Mouse (Mus musculus) MEL-GATA-1-ER (cell line): ENCODE data around the gene Arhgef10l.

Source experiments
- DNase-seq: peaks from one replicate; pipeline ENCODE4 v3.0.0-alpha.2; 2012; ENCODE audit warnings: low read depth; ENCODE audit errors: extremely low read depth

Arhgef10l gene

DNA sequence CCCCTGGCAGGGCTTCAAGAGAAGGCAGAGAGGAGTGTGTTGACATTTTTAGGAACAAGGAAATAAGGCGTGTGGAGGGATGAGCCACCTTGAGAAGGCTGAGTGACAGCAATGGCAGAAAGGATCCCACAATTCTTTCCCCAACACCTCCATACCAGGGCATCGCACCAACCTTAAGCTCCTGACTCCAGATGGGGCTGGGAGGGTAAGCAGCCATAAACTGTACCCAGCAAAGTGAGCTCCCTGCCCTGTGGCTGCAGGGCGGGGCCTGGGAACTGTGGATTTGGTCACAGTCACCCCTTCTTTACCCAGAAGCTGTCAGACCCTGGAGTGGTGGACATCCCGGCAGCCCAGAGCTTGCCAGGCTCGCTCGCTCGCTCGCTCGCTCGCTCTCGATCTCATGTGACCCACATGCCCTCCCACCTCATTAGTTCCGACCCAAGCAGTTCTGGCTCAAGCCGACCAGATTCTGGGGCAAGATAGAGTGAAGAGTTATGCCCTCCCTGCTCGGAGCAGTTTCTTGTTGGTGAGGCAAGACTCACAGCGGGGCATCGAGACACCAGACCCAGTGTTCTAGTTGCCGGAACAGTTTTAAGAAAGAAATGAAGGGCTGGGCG is 4.3 kb downstream of the Arhgef10l start:
- no peak for DNase-seq

DNA sequence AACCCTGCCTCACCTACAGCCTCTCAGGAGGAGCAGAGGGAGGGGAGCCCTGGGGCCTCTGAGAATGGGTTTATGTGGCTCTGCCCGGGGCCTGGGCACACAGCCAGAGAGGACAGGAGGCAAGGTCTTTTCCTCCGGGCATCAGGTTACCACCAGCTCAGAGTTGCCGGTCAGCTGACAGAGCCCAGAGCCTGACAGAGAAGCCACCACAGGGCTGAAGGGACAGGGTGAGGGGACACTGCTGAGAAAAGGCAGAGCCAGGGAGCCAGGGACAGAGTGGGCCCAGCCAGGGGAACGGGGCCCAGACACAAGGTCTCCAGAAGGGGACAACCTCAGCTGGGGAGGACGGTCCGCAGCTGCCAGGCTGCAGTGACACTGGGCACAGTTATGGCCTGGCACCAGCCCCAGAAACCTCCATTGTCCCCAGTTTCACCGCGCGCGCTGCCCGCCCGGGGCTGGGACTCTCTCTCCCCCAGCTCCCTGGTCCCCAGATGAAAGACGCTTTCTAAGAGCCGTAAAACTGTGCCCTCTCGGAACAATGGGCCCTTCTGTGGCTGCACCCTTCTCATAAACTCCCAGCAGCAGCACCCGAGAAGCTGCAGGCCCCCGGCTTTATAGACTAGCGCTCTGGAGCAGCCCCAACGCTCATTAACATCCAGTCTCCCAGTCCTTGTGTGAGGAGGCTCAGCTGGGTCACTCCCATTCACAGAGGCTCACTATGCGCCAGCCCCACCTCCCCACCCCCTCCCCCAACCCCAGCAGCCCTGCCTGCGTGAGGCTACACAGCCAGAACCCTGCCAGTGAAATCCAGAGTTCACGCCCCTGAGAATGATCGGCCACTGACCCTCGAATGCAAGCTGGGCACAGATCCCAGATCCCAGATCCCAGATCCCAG is 7.9 kb downstream of the Arhgef10l start:
- DNase-seq: no peak

DNA sequence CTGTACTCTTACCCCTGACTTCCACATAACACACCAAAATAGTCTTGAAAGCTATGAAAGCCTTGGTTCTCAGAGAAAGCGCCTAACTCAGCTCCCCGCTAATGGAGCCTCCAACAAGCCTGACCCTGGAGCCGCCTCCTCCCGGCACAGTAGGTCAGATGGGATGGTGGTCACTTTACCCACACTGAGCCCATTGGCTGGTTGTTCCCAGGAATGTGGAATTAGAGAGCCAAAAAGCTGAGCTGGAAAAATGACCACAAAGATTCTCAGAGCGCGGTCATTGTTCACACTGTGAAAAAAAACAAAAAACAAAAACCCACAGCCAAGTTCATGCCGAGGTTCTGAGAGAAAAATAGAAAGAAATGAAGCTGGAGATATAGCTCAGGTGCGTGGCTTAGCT is 9.3 kb downstream of the Arhgef10l start:
- DNase-seq: no peak

DNA sequence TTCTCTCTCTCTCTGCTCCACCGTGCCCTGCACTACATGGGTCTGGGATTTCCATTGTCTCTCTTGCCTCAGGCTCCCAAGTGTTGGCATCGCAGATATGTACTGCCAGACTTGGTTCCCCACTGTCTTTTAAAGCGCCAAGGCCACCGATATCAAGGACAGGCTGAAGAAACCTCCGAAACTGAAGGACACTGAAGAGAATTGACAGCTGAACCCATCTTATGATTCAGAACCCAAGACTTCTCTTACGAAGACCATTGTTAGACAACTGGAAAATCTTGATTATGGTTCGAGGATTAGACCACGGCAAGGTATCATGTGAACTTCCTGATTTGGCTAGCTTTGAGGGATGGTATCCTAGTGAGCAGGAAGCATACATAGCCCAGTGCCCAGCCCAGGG is 11.0 kb downstream of the Arhgef10l start:
- no peak for DNase-seq

DNA sequence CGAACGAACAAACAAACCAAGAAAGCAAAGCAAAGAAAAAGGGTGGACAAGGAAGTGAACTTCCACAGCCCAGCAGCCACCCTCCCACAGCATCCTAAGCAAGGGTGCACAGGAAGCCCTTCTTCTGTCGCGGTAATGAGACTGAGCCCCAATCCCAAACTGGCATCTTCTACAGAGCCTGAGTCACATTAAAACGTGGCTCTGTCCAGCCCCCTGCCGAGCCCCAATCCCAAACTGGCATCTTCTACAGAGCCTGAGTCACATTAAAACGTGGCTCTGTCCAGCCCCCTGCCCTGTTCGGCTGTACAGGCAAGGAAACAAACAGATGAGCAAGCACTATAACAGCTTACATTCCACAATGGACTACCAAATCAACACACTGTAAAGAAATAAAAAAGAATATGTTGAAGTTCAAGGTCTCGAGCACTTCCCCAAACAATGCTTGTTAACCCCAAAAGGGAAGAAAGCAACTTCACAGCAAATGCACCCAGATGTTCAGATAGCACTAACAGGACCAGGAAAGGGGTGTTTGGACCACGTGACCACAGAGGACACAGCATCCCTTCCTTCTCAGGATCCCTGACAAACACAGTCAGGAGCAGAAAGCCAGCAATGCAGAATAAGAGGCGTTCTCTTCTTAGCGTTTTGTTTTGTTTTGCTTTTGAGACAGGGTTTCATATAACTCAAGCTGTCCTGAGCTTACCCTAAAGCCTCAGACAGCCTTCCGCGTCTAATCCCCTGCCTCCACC is 11.8 kb downstream of the Arhgef10l start:
- no peak for DNase-seq

DNA sequence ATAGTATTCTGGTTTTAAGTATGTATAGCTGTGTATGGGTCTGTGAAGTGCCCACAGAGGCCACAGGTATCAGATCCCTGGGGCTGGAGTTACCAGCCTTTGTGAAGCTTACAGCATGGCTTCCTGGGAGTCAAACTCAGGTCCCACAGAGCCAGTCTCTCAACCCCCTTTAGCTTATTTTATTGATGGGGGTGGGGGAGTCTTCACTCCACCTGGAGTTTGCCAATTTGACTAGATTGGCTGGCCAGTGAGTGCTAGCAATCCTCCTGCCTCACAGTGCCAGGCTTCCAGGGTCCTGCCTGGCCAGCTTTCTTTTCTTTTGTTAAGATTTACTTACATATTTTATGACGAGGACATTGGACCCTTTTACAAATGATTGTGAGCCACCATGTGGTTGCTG is 16.1 kb downstream of the Arhgef10l start:
- no peak for DNase-seq

DNA sequence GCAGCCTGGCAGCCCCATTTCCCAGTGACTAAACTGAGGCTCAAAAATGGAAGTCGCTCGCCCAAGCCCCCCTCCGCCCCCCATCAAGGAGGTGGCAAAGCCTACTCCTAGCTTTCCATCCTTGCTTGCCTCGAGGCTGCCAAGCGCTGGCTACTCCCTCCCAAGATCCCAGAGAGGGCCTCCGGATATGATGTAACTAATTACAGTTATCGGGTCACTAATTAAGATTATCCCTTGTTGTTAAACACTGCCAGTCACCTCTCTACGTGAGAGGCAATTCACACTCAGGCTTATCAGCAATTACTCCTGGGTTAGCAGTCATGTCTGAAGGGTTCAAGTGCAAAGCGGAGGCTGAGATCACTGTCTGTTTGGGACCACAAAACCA is 16.6 kb downstream of the Arhgef10l start:
- no peak for DNase-seq

DNA sequence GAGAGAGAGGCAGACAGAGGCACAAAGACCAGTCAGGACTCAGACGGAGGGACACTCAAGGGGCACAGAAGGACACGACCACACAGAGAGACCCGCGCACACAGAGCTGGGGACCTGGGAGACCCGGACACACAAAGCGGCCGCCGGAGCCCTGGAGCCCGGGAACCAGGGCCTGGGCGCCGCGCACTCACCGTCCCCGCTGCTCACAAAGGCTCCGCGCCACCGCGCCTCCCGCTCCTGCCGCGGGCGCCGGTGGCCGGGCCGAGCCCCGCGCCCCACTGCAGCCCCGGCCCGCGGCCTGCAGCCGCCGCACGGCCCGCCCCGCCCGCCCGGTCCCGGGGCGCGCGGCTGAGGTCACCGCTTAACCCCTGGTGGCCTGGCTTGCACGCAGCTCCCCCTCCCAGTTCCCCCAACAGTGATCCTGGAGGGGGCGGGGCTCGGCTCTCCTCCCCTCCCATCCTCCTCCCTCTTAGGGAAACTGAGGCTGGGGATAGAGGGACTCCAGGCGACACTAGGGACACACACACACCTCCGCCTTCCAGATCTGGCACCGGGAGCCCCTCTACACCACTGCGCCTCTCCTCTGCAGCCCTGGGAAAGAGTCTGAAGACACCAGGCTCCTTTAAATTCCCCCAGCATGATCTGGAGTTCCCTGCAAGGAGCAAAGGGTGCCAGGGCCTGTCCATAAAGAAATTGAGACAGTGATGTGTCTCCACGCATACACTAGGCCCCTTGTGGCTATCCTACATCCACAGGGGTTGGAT is 17.2 kb downstream of the Arhgef10l start:
- DNase-seq: no peak

DNA sequence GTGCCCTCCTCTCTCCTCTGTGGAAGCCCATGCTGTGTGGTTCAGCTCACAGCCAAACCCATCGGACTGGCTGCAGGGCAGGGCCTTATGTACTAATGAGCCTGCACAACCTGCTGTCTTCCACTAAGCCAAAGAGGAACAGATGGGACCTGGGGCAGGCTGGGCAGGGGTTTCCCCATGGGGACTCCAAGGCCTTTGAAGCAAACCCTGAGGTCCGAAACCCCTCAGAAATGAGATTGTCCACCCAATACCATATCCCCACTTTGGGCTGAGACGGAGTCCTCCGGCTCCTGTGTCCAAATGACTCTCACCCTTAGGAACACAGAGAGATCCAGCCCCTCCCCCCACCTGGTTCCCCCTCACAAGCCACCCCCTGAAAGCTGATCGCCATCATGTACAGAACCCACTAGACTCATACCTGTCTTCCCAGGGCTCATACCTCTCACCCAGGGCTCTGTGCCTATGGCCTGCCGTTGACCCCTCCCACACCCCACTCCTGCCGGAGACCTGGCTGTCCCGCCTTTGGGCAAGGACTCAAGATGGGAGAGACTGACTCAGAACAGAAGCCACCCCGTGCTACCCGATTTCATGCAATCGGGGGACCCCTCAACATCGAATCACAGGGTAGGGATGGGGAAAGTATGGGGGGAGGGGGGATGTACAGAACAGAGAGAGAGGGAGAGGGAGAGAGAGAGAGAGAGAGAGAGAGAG is 17.9 kb downstream of the Arhgef10l start:
- DNase-seq: no peak

DNA sequence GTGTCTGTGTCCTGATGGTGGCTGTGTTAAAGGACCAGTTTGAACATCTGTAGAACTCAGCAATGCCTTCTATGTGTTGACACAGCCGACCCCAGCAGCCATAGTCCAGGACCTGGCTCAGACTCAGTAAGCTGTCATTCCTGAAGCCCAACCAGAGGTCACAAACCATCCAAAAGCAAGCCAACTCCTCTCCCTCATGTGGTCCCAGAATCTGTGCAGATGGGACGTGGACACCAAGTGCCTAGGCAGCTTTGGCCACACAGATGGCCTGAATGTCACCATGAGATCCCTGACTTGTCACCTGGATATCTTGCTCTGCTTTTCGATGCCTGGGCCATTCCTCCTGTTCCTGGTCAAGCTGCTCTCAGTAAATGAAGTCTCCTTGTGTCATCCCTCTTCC is 20.2 kb downstream of the Arhgef10l start:
- DNase-seq: no peak

DNA sequence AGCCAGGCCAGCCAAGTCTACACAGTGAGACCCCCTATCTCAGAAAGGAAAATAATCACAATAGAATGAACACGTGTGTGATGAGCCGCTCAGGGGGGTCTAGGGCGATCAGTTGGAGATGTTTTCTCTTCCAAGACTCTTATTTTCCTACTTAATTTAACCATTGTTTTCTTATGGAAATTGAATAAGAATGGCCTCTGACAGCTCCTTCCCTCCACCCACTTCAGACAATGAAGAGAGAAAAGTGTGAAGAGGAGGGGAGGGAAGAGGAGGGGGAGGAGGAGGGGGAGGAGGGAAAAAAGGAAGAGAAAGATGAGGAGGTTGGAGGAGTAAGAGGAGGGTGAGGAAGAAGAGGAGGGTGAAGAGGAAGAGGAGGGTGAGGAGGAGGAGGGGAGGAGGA is 21.1 kb downstream of the Arhgef10l start:
- no peak for DNase-seq

DNA sequence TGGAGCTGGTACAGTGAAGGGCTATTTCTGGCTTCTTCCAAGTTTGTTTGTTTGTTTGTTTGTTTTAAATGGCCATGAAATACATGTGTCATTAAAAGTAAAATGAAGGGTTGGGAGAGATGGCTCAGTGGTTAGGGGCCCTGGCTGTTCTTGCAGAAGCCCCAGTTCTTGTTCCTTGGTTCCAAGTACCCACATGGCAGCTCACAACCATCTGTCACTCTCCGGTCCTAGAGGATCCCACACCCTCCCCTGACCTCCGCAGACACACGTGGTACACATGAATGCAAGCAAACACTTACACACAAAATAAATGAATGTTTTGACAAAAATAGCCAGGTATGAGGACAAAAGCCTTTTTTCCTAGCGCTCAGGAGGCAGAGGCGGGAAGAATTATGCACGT is 21.5 kb downstream of the Arhgef10l start:
- no peak for DNase-seq

DNA sequence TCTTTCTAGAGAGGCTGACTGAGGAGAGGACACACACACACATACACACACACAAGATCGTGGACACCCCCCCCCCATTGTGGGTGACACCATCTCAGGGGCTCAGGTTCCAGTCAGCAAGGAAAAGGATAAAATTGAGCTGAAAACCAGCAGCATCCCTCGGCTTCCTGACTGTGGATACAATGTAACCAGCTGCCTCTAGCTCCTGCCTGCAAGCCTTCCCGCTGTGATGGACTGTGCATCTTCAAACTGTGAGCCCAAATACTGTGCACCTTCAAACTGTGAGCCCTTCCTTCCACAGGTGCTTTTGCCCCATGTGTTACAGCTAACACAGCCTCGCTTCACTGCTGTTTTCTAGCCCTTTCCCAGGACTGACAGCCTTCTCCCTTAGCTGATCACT is 23.4 kb downstream of the Arhgef10l start:
- DNase-seq: no peak

DNA sequence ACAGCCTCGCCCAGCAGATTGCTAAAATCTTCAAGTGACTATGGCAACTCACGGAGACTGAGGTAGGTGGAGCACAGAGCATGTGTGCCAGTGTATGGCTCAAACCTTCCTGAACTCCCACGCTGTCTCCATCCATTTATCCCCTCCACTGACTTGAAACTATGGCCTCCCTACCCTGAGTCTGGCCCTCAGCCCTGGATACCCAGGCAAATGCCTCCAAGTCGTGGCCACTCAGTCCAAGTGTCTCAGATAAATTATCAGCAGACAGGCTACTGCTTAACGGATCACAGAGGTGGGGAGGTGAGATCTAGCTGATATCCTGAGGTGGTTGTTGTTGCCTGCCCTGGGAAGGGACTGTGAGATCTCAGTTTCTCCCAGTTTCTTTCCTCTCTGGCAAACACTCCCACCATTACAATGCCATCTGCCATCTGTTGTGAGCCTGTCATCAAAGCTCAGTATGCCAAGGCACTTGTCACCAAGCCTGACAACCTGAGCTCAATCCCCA is 24.3 kb downstream of the Arhgef10l start:
- no peak for DNase-seq

DNA sequence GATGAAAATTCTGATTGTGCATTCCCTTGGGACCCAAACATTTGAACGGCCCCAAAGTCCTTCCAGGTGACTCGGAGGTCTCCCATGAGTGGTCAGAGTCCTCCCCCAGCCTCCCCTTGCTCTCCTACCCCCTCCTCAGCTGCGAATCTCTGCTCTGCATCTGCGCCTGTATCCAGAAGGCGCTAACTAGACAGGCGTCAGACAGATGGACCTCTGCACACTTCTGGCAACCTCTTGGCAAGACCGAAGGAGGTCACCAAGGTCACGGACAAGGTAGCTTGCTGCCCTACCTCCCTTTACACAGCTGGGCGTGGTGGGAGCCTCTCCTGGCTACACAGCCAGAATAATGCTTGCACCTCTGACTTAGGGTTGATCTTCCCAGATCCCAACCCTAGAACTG is 25.1 kb downstream of the Arhgef10l start:
- no peak for DNase-seq

DNA sequence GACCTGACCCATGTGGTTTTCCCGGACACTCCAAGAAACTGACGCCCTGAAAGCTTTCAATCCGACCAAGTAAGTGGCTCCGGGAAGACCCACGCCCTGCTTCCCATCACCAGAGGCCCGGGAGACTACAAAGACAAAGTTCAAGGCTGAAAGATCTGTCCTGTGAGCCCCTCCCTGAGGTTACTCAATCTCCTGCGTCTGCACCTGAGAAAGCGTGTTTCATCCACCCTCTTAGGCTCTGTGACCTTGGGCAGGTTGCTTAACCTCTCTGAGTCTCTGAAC is 25.6 kb downstream of the Arhgef10l start:
- no peak for DNase-seq

DNA sequence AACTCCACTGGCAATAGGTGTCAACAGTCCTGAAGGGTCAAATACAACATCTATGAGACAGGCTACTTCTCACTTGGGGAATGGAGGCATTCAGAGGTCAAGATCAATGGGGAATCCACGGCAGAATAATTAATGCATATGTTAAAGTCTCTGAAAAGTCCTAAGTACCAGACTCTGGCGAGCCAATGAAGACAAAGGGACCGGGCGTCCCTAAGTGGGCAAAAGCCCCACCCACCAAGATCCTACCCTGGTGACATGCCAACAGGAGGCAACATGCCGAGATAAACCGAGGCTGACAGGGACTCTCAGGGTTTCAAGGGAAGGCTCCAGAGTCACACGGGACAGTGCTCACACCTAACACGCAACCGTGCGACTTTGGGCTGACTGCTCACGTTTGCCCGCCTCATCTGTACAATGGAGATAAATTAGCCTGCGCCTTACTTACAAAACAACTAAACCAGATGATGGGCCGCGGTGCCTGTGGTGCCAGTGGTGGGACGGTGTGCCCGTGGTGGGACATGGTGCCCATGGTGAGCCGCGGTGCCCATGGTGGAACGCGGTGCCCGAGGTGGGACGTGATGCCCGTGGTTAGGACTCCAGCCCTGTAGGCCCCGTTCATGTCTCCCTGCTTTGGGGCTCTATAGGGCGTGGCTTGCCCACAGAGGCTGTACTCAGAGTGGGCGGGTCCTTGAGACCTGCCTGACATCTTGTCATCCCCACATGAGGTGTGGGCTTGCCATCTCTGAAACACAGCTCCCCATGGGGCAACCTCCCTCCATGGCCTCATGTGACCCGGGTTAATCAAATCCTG is 26.2 kb downstream of the Arhgef10l start:
- no peak for DNase-seq

DNA sequence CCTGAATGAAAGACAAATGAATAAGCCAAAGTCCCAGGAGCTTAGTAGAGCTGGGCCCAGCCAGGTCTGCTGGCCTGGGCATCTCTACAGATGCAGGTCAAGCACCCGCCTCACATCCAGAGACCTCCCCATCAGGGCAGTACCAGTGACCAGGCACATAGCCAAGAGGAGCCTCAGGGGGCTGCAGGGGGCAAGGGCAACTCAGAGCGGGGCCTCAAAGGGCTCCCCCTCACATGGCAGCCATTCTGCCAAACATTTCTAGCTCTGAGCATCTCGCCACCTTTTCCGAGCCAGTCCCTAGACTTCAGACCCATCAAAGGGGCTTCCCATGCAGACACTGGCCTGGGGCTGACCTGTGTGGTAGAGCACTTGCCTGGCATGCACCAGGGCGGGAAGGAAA is 27.2 kb downstream of the Arhgef10l start:
- DNase-seq: no peak

DNA sequence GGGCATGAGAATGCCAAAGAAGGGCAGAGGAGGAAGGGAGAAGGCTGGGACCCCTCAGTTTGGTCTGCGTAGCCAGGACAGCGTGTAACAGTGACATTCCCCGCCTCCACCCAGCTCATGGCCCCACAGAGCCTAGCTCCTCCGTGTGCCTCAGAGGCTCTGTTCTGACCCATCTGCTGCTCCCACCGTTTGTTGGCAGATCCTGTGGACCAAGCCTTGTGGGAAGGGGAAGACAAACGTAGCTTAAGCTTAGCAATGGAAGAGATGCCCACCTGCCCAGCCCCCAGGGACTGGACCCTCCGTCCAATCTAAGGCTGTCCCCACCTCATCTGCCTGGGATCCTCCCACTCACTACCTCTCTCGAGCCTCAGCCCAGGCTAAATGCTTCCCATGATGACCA is 28.5 kb downstream of the Arhgef10l start:
- DNase-seq: no peak

DNA sequence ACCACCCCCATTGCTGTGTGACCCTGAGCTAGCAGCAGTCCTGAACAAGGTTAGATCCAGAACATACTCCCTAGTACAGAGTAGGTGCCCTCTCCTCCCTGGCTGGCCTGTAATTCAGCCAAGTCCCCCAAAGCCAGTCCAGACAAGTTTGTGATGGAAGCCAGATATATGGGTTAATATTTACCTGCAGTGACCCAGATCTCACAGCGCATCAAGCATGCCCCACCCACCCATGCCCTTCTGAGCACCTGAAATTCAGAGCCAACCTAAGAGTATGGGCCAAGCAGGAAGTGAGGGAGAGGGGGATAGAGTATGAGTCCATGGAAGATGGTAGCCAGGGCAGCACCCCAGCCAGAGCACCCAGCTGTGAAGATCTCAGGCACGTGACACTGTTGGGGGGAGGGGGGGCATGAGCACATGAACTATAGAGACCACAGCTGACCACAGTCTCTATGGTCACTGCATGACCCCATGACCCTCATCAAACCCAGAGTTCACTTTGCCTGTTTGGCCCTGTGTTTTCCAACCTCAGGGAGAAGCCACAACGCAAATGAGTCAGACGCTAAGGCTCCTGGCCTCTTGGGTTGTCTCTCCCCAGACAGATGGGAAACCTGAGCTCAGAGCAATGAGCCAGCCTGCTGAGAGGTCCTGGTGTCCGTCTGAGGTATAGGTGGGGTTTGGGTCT is 29.4 kb downstream of the Arhgef10l start:
- DNase-seq: no peak
